Mouse (Mus musculus) thymus, postnatal 25 days (tissue): ENCODE measurements around the gene Nrip1.

Source experiments
- DNase-seq: peaks from one replicate; pipeline ENCODE4 v3.0.0; 2022

Nrip1 gene

GRCm38 (mm10) chr16:76310791-76311190 lies 62.8 kb downstream of the Nrip1 start:
- DNase-seq = no peak

GRCm38 (mm10) chr16:76310286-76310685 lies 63.3 kb downstream of the Nrip1 start:
- no peak for DNase-seq

- no peak for DNase-seq
Measured at GRCm38 (mm10) chr16:76309280-76309679, 64.3 kb downstream of the Nrip1 start.

GRCm38 (mm10) chr16:76307039-76307438 lies 66.6 kb downstream of the Nrip1 start:
- no peak for DNase-seq

GRCm38 (mm10) chr16:76306446-76306845 lies 67.2 kb downstream of the Nrip1 start:
- no peak for DNase-seq

- no peak for DNase-seq
Measured at GRCm38 (mm10) chr16:76303436-76303835, 70.2 kb downstream of the Nrip1 start.

GRCm38 (mm10) chr16:76301728-76302050 lies 71.9 kb downstream of the Nrip1 start:
- DNase-seq = no peak

GRCm38 (mm10) chr16:76301037-76301727 lies 72.4 kb downstream of the Nrip1 start:
- DNase-seq = no peak

- DNase-seq = no peak
Measured at GRCm38 (mm10) chr16:76300452-76300851, 73.2 kb downstream of the Nrip1 start.

GRCm38 (mm10) chr16:76299511-76299910 lies 74.1 kb downstream of the Nrip1 start:
- DNase-seq = peak; percentile 34

- DNase-seq = no peak
Measured at GRCm38 (mm10) chr16:76295322-76295721, 78.3 kb downstream of the Nrip1 start.

- DNase-seq = no peak
Measured at GRCm38 (mm10) chr16:76294550-76294949, 79.1 kb downstream of the Nrip1 start.

GRCm38 (mm10) chr16:76293765-76294463 lies 79.7 kb downstream of the Nrip1 start:
- DNase-seq = no peak

GRCm38 (mm10) chr16:76293176-76293575 lies 80.5 kb downstream of the Nrip1 start:
- DNase-seq = no peak

GRCm38 (mm10) chr16:76292656-76293055 lies 81.0 kb downstream of the Nrip1 start:
- no peak for DNase-seq

- no peak for DNase-seq
Measured at GRCm38 (mm10) chr16:76291366-76291765, 82.3 kb downstream of the Nrip1 start.

- no peak for DNase-seq
Measured at GRCm38 (mm10) chr16:76289495-76289894, 84.1 kb downstream of the Nrip1 start.

- peak; percentile 45 for DNase-seq
Measured at GRCm38 (mm10) chr16:76283796-76284195, 89.8 kb downstream of the Nrip1 start.

- no peak for DNase-seq
Measured at GRCm38 (mm10) chr16:76281850-76282249, 91.8 kb downstream of the Nrip1 start.

GRCm38 (mm10) chr16:76280365-76280764 lies 93.3 kb downstream of the Nrip1 start:
- no peak for DNase-seq

- DNase-seq = no peak
Measured at GRCm38 (mm10) chr16:76276271-76276670, 97.4 kb downstream of the Nrip1 start.

GRCm38 (mm10) chr16:76275584-76275983 lies 98.0 kb downstream of the Nrip1 start:
- DNase-seq = no peak

- DNase-seq = no peak
Measured at GRCm38 (mm10) chr16:76275166-76275565, 98.5 kb downstream of the Nrip1 start.

- DNase-seq = no peak
Measured at GRCm38 (mm10) chr16:76266635-76267268, 106.9 kb downstream of the Nrip1 start.
